Mouse (Mus musculus) neural tube, embryonic 12.5 days (tissue): ENCODE results near the gene Vps8. TPM values are rescaled to one million over a fixed set of nuclear protein-coding genes. Genes with fewer than 3 reads are reported as not detected.

Experiments used
- ATAC-seq: fragments of 200-750 bp; cut with Nextera tagmentation; 2 replicates; pipeline ENCODE4 v1.8.0; 2017; ENCODE audit warnings: low read depth, mild to moderate bottlenecking, moderate TSS enrichment, moderate library complexity; ENCODE audit not compliant: low FRiP score
- H3K27ac ChIP-seq: fragments of 300-500 bp; sonication (generic); 2 replicates; pipeline ENCODE4 v1.5.1; 2016
- H3K27me3 ChIP-seq: fragments of 300-500 bp; sonication (generic); replicated peaks from 2 replicates; pipeline ENCODE4 v1.6.1; 2016; ENCODE audit warnings: mild to moderate bottlenecking
- H3K36me3 ChIP-seq: fragments of 300-500 bp; sonication (generic); 2 replicates; pipeline ENCODE4 v1.6.1; 2016; ENCODE audit warnings: mild to moderate bottlenecking
- H3K4me1 ChIP-seq: fragments of 300-500 bp; sonication (generic); 2 replicates; pipeline ENCODE4 v1.6.1; 2016
- H3K4me2 ChIP-seq: fragments of 300-500 bp; sonication (generic); replicated peaks from 2 replicates; pipeline ENCODE4 v1.6.1; 2016; ENCODE audit warnings: mild to moderate bottlenecking
- H3K4me3 ChIP-seq: fragments of 300-500 bp; sonication (generic); 2 replicates; pipeline ENCODE4 v1.5.1; 2016
- H3K9ac ChIP-seq: fragments of 300-500 bp; sonication (generic); 2 replicates; pipeline ENCODE4 v1.6.1; 2016; ENCODE audit warnings: mild to moderate bottlenecking
- H3K9me3 ChIP-seq: fragments of 300-500 bp; sonication (generic); 2 replicates; pipeline ENCODE4 v1.6.1; 2016; ENCODE audit warnings: mild to moderate bottlenecking
- WGBS: fragments of 180-500 bp; shearing (Covaris S2); methylation state at CpG from one replicate; pipeline ENCODE4 v1.1.7; 2016; 5-methylcytosine and 5-hydroxymethylcytosine counted together
- polyA plus RNA-seq: library from polyadenylated mRNA; unstranded; fragments of >200 nt; fragmentation: Nextera tagmentation; extraction: Ambion mirVana; gene quantifications from 2 replicates; pipeline ENCODE4 v1.2.1, GENCODE M21; 2016

Gene Vps8
- polyA plus RNA-seq, 1 experiment from 2014 or later: 30.3 TPM

DNA sequence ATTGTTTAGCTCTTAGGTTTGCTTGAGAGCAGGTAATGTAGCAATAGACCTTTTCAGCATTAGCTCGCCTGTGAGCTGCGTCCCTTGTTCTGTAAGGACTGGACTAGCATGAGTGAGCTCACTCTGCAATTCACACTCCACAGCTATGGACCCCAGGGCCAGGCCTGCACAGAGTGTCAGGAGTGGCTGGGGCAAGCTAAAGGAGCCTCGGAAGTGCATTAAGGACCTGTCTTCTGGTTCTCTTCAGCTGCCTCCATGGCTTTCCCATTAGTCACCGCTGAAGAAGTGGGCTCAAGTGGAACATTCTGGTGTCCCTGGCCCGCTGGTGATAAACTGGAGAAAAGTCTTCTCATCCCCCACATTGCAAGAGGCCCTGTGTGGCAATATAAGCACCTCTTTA, 24.5 kb downstream of the Vps8 start:
- H3K9ac ChIP-seq: no peak overlapping the region
- H3K27ac ChIP-seq: no peak overlapping the region
- no peaks in the 10 kb centered on the region for H3K27me3 ChIP-seq
- H3K36me3 ChIP-seq: peaks cover 17% of the 10 kb centered on the region; the same call in 1 of the 2 replicates
- no peaks in the 10 kb centered on the region for H3K4me1 ChIP-seq
- ATAC-seq: no peak
- no peak overlapping the region for H3K4me2 ChIP-seq
- no peaks in the 10 kb centered on the region for H3K9me3 ChIP-seq
- no peak overlapping the region for H3K4me3 ChIP-seq
- WGBS: 93% methylated on average over 5 of the region's 5 CpGs

GRCm38 (mm10) chr16:21448464-21448863, 25.5 kb downstream of the Vps8 start:
- H3K4me1 ChIP-seq: no peaks in the 10 kb centered on the region
- H3K4me3 ChIP-seq: no peak overlapping the region
- no peak overlapping the region for H3K4me2 ChIP-seq
- no peak overlapping the region for H3K27ac ChIP-seq
- H3K27me3 ChIP-seq: no peaks in the 10 kb centered on the region
- H3K9ac ChIP-seq: no peak overlapping the region
- WGBS: 91% methylated on average over 5 of the region's 5 CpGs
- no peaks in the 10 kb centered on the region for H3K9me3 ChIP-seq
- no peak for ATAC-seq
- H3K36me3 ChIP-seq: peaks cover 9% of the 10 kb centered on the region; the same call in 1 of the 2 replicates

- Histone ChIP-seq H3K4me2 (no peak overlapping the region), H3K9ac (no peak overlapping the region), H3K9me3 (no peaks in the 10 kb centered on the region), H3K27ac (no peak overlapping the region), H3K4me1 (no peaks in the 10 kb centered on the region), H3K4me3 (no peak overlapping the region), H3K27me3 (no peaks in the 10 kb centered on the region), H3K36me3 (no peaks in the 10 kb centered on the region)
- 78% methylated on average over 8 of the region's 8 CpGs for WGBS
- no peak for ATAC-seq
Observed at GRCm38 (mm10) chr16:21449890-21450289, 27.0 kb downstream of the Vps8 start.

DNA sequence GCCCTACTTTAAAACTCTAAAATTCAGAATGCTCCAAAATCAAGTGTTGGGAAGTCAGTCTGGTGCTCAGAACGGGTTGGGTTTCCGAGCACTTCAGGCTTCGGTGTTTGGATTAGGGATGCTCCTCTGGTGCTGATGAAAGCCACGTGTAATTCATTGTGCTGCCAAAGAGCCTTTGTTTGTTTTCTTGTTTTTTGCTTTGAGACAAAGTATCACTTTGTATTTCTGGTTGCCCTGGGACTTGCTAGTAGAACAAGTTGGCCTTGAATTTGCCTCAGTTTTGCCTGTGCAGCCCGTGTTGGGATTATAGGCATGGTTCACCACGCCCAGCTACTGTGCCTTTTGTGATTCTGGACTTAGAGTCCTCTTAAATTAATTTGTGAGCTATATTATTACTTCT, 29.7 kb downstream of the Vps8 start:
- 80% methylated on average over 6 of the region's 6 CpGs for WGBS

GRCm38 (mm10) chr16:21457639-21458369, 34.9 kb downstream of the Vps8 start:
- H3K36me3 ChIP-seq: peaks cover 27% of the 10 kb centered on the region

More for the DNA sequence above, 29.7 kb downstream of the Vps8 start:
- no peak for ATAC-seq
- Histone ChIP-seq H3K27ac (no peak overlapping the region), H3K27me3 (no peaks in the 10 kb centered on the region), H3K36me3 (peaks cover 4% of the 10 kb centered on the region; the same call in 1 of the 2 replicates), H3K4me1 (no peaks in the 10 kb centered on the region), H3K4me3 (no peak overlapping the region), H3K9ac (no peak overlapping the region), H3K4me2 (no peak overlapping the region), H3K9me3 (no peaks in the 10 kb centered on the region)

DNA sequence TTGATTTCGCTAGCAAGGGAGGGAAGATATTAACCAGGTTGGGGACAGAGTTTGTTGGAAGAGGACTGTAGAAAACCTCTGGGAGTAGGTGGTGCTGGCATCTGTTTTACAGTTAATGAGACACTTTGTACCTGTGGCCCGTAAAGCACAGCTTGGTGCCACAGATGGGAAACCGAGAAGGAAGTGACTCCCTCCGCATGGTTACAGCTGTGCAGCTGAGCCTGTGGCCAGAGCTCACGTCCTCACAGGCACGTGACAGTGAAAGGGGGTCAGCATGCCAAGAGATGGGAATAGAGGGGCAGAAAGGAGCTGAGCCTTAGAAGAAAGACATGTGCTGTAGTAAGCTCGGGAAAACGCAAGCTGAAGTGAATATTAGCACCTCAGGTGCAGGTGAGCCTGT, 43.0 kb downstream of the Vps8 start:
- Histone ChIP-seq H3K4me1 (no peaks in the 10 kb centered on the region), H3K4me2 (no peak overlapping the region), H3K4me3 (no peak overlapping the region), H3K36me3 (peaks cover 29% of the 10 kb centered on the region), H3K27ac (no peak overlapping the region), H3K27me3 (no peaks in the 10 kb centered on the region), H3K9me3 (no peaks in the 10 kb centered on the region), H3K9ac (no peak overlapping the region)
- WGBS: 67% methylated on average over 8 of the region's 8 CpGs
- ATAC-seq: no peak

More at GRCm38 (mm10) chr16:21457639-21458369, 34.9 kb downstream of the Vps8 start:
- no peak for ATAC-seq
- H3K9ac ChIP-seq: no peak overlapping the region
- H3K27ac ChIP-seq: no peak overlapping the region
- no peaks in the 10 kb centered on the region for H3K27me3 ChIP-seq
- no peaks in the 10 kb centered on the region for H3K9me3 ChIP-seq
- H3K4me1 ChIP-seq: no peaks in the 10 kb centered on the region
- no peak overlapping the region for H3K4me2 ChIP-seq
- 86% methylated on average over 14 of the region's 14 CpGs for WGBS
- no peak overlapping the region for H3K4me3 ChIP-seq

DNA sequence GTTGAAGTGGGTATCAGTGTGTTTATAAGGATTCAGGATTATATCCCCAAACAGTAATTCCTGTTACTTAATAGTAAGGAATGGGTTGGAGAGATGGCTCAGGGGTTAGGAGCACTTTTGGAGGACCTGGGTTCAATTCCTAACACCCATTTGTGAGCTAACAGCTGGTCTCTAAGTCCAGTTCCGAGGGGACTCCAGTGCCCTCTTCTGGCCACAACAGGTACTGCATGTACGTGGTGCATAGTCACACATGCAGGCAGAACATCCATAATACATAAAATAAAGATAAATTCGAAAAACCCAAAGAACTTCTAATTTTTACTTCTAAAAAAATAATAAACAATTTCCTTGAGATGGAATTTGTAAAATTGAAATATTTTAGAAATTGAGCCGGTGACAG, 47.5 kb downstream of the Vps8 start:
- WGBS: 85% methylated on average over 4 of the region's 4 CpGs

DNA sequence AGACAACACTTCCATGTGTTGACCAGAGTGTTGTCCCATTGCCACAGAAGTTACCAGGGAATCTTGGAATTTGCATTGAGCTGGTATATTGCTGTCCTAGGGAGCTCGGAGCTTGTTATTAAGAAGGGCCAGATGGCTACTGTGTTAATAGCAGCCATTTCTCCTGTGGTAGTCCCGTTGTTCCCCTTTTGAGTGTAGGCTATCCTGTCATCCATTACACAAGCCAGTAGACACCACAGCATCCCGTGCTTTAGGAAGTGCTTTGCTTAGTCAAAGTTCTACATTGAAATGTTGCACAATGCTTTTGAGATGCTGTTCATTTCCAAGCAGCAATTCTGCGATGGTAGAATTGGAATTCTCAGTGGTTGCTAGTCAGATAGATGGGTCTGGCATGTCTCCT, 54.2 kb downstream of the Vps8 start:
- Histone ChIP-seq H3K27ac (no peak overlapping the region), H3K4me2 (no peak overlapping the region), H3K4me1 (no peaks in the 10 kb centered on the region), H3K9ac (no peak overlapping the region), H3K36me3 (peaks cover 50% of the 10 kb centered on the region), H3K9me3 (0 out of 2 replicates have a peak, but pooled peaks cover 9% of the 10 kb centered on the region), H3K27me3 (no peaks in the 10 kb centered on the region), H3K4me3 (no peak overlapping the region)
- no peak for ATAC-seq
- 87% methylated on average over 4 of the region's 4 CpGs for WGBS

More for the DNA sequence above, 47.5 kb downstream of the Vps8 start:
- Histone ChIP-seq H3K4me1 (no peaks in the 10 kb centered on the region), H3K9ac (no peak overlapping the region), H3K9me3 (0 out of 2 replicates have a peak, but pooled peaks cover 9% of the 10 kb centered on the region), H3K4me3 (no peak overlapping the region), H3K4me2 (no peak overlapping the region), H3K27ac (no peak overlapping the region), H3K36me3 (peaks cover 50% of the 10 kb centered on the region), H3K27me3 (no peaks in the 10 kb centered on the region)
- no peak for ATAC-seq

DNA sequence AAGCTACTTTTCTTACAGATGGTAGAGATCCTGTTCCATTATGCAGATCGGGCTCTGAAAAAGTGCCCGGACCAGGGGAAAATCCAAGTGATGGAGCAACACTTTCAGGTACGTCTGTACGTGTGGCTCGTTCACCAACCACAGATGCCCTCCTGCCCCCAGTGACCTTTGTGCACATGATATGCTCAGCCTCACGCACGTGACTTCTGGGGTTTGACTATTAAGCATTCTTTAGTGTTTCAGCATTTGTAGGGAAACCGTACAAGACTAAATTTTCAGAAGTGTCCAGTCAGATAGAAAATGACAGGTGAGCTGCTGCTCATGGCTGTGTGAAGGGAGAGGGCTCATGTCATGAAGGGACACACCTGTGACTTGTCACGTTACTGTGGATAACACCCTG, 55.5 kb downstream of the Vps8 start:
- 0 out of 2 replicates have a peak, but pooled peaks cover 7% of the 10 kb centered on the region for H3K9me3 ChIP-seq
- H3K9ac ChIP-seq: no peak overlapping the region
- peaks cover 39% of the 10 kb centered on the region for H3K36me3 ChIP-seq
- no peak for ATAC-seq
- no peak overlapping the region for H3K4me2 ChIP-seq
- 95% methylated on average over 9 of the region's 9 CpGs for WGBS
- no peaks in the 10 kb centered on the region for H3K4me1 ChIP-seq
- no peak overlapping the region for H3K27ac ChIP-seq
- no peaks in the 10 kb centered on the region for H3K27me3 ChIP-seq
- H3K4me3 ChIP-seq: no peak overlapping the region

- 93% methylated on average over 5 of the region's 5 CpGs for WGBS
Observed at GRCm38 (mm10) chr16:21483803-21484202, 60.9 kb downstream of the Vps8 start.

GRCm38 (mm10) chr16:21485716-21486115, 62.8 kb downstream of the Vps8 start:
- Histone ChIP-seq H3K27me3 (no peaks in the 10 kb centered on the region), H3K4me3 (no peak overlapping the region), H3K4me1 (no peaks in the 10 kb centered on the region), H3K27ac (no peak overlapping the region), H3K36me3 (no peaks in the 10 kb centered on the region), H3K4me2 (no peak overlapping the region), H3K9ac (no peak overlapping the region), H3K9me3 (no peaks in the 10 kb centered on the region)
- 68% methylated on average over 5 of the region's 5 CpGs for WGBS
- ATAC-seq: no peak

More at GRCm38 (mm10) chr16:21483803-21484202, 60.9 kb downstream of the Vps8 start:
- Histone ChIP-seq H3K4me2 (no peak overlapping the region), H3K27me3 (no peaks in the 10 kb centered on the region), H3K27ac (no peak overlapping the region), H3K4me3 (no peak overlapping the region), H3K9ac (no peak overlapping the region), H3K9me3 (no peaks in the 10 kb centered on the region), H3K4me1 (no peaks in the 10 kb centered on the region), H3K36me3 (peaks cover 5% of the 10 kb centered on the region; the same call in 1 of the 2 replicates)
- ATAC-seq: no peak

DNA sequence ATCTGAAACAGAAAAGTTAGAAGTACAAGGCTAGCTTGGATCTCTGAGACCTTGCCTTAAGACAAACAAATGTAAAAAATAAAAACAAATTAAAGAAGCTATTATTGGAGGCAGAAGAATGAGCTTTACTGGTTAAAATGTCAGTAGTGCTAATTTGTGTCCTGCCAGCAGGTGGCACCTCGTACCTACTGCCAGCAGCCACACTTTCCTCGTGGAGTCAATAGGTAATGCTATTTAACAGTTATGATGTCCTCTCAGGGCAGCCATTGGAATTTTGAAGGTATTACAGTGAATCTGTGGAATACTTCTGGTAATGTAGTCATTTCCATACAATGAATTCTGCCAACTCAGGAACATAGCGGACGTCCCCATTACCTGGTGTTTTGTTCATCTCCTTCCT, 65.5 kb downstream of the Vps8 start:
- no peak overlapping the region for H3K9ac ChIP-seq
- no peak overlapping the region for H3K27ac ChIP-seq
- WGBS: 54% methylated on average over 4 of the region's 4 CpGs
- H3K4me3 ChIP-seq: no peak overlapping the region
- no peaks in the 10 kb centered on the region for H3K9me3 ChIP-seq
- ATAC-seq: no peak
- no peaks in the 10 kb centered on the region for H3K27me3 ChIP-seq
- H3K4me1 ChIP-seq: peaks cover 8% of the 10 kb centered on the region
- H3K36me3 ChIP-seq: no peaks in the 10 kb centered on the region
- no peak overlapping the region for H3K4me2 ChIP-seq

GRCm38 (mm10) chr16:21492346-21492745, 69.4 kb downstream of the Vps8 start:
- WGBS: 67% methylated on average over 5 of the region's 5 CpGs
- ATAC-seq: no peak

More at GRCm38 (mm10) chr16:21492346-21492745, 69.4 kb downstream of the Vps8 start:
- no peak overlapping the region for H3K4me2 ChIP-seq
- H3K4me3 ChIP-seq: no peak overlapping the region
- H3K9ac ChIP-seq: no peak overlapping the region
- peaks cover 3% of the 10 kb centered on the region for H3K36me3 ChIP-seq
- H3K4me1 ChIP-seq: peaks cover 8% of the 10 kb centered on the region
- no peaks in the 10 kb centered on the region for H3K9me3 ChIP-seq
- H3K27ac ChIP-seq: no peak overlapping the region
- H3K27me3 ChIP-seq: no peaks in the 10 kb centered on the region
